Mouse (Mus musculus) lung, postnatal 36 days (tissue): Measurements from ENCODE around the gene Eapp.

Source experiments
- DNase-seq: peaks from one replicate; pipeline ENCODE4 v3.0.0; 2022; ENCODE audit warnings: mixed read lengths

Eapp gene

GRCm38 (mm10) chr12:54632141-54632540, 63.6 kb downstream of the Eapp start:
- no peak for DNase-seq

GRCm38 (mm10) chr12:54621942-54622341, 73.8 kb downstream of the Eapp start:
- no peak for DNase-seq
